Mouse (Mus musculus) heart, embryonic 11.5 days (tissue): ENCODE data around the gene Adprh. TPM values are rescaled to one million over a fixed set of nuclear protein-coding genes. Genes with fewer than 3 reads are reported as not detected.
"Not testable (repeated sequence)": the region's sequence is repeated elsewhere in the genome, so short reads cannot be mapped to it uniquely, and the experiment has no call there.

Source experiments
- ATAC-seq: fragments of 200-750 bp; cut with Nextera tagmentation; replicated peaks from 2 replicates; pipeline ENCODE4 v1.8.0; 2017; ENCODE audit warnings: moderate library complexity; ENCODE audit not compliant: insufficient number of reproducible peaks, low FRiP score, low TSS enrichment
- H3K27ac ChIP-seq: fragments of 300-500 bp; sonication (generic); 2 replicates; pipeline ENCODE4 v1.5.1; 2014; ENCODE audit warnings: mild to moderate bottlenecking, low read depth, low read length
- H3K27me3 ChIP-seq: fragments of 300-500 bp; sonication (generic); 2 replicates; pipeline ENCODE4 v1.6.1; 2014; ENCODE audit warnings: mild to moderate bottlenecking, low read length, mixed read lengths; ENCODE audit not compliant: control insufficient read depth, insufficient read depth
- H3K36me3 ChIP-seq: fragments of 300-500 bp; sonication (generic); 2 replicates; pipeline ENCODE4 v1.6.1; 2014; ENCODE audit warnings: mild to moderate bottlenecking, low read length, moderate library complexity, mixed read lengths; ENCODE audit not compliant: control insufficient read depth, insufficient read depth
- H3K4me1 ChIP-seq: fragments of 300-500 bp; sonication (generic); 2 replicates; pipeline ENCODE4 v1.6.1; 2014; ENCODE audit warnings: low read length; ENCODE audit not compliant: control insufficient read depth, insufficient read depth
- H3K4me2 ChIP-seq: fragments of 300-500 bp; sonication (generic); 2 replicates; pipeline ENCODE4 v1.6.1; 2014; ENCODE audit warnings: mild to moderate bottlenecking, moderate library complexity
- H3K4me3 ChIP-seq: fragments of 300-500 bp; sonication (generic); 2 replicates; pipeline ENCODE4 v1.5.1; 2014; ENCODE audit warnings: low read depth, low read length
- H3K9ac ChIP-seq: fragments of 300-500 bp; sonication (generic); 2 replicates; pipeline ENCODE4 v1.6.1; 2014; ENCODE audit warnings: mild to moderate bottlenecking, low read depth, low read length, moderate library complexity
- H3K9me3 ChIP-seq: fragments of 300-500 bp; sonication (generic); replicated peaks from 2 replicates; pipeline ENCODE4 v1.6.1; 2016; ENCODE audit warnings: low read length; ENCODE audit not compliant: control insufficient read depth
- WGBS: fragments of 180-500 bp; shearing (Covaris S2); extraction: QIAGEN DNeasy Blood & Tissue Kit; methylation state at CpG from one replicate; pipeline ENCODE4 v1.1.7; 2014; ENCODE audit not compliant: insufficient replicate concordance; 5-methylcytosine and 5-hydroxymethylcytosine counted together
- polyA plus RNA-seq: library from polyadenylated mRNA; unstranded; fragments of >200 nt; fragmentation: Nextera tagmentation; extraction: Ambion mirVana; gene quantifications from 2 replicates; pipeline ENCODE4 v1.2.1, GENCODE M21; 2014

The Adprh gene
- polyA plus RNA-seq, 1 experiment from 2014 or later: 101 TPM

GRCm38 (mm10) chr16:38450707-38451106, 1.8 kb downstream of the Adprh start:
- no peak overlapping the region for H3K4me3 ChIP-seq
- no peak for ATAC-seq
- WGBS: 85% methylated on average over 7 of the region's 7 CpGs
- H3K27ac ChIP-seq: no peak overlapping the region
- H3K4me2 ChIP-seq: no peak overlapping the region
- no peaks in the 10 kb centered on the region for H3K27me3 ChIP-seq
- no peaks in the 10 kb centered on the region for H3K9me3 ChIP-seq
- no peak overlapping the region for H3K9ac ChIP-seq
- H3K4me1 ChIP-seq: no peaks in the 10 kb centered on the region
- peaks cover 18% of the 10 kb centered on the region for H3K36me3 ChIP-seq

- WGBS: 94% methylated on average over 12 of the region's 12 CpGs
These were observed 4.0 kb downstream of the Adprh start for GRCm38 (mm10) chr16:38448458-38448857.

GRCm38 (mm10) chr16:38447366-38447765, 5.1 kb downstream of the Adprh start:
- no peaks in the 10 kb centered on the region for H3K4me1 ChIP-seq
- ATAC-seq: no peak
- 89% methylated on average over 21 of the region's 21 CpGs for WGBS
- H3K9ac ChIP-seq: no peak overlapping the region
- H3K36me3 ChIP-seq: peaks cover 32% of the 10 kb centered on the region
- no peak overlapping the region for H3K4me2 ChIP-seq
- H3K4me3 ChIP-seq: no peak overlapping the region
- H3K27me3 ChIP-seq: no peaks in the 10 kb centered on the region
- no peaks in the 10 kb centered on the region for H3K9me3 ChIP-seq
- H3K27ac ChIP-seq: no peak overlapping the region

More at GRCm38 (mm10) chr16:38448458-38448857, 4.0 kb downstream of the Adprh start:
- Histone ChIP-seq H3K4me2 (no peak overlapping the region), H3K4me1 (no peaks in the 10 kb centered on the region), H3K36me3 (peaks cover 32% of the 10 kb centered on the region), H3K27me3 (no peaks in the 10 kb centered on the region), H3K9ac (no peak overlapping the region), H3K27ac (no peak overlapping the region), H3K4me3 (no peak overlapping the region), H3K9me3 (no peaks in the 10 kb centered on the region)
- ATAC-seq: no peak

- H3K9me3 ChIP-seq, ATAC-seq, H3K27me3 ChIP-seq, H3K4me1 ChIP-seq, H3K27ac ChIP-seq, H3K4me3 ChIP-seq, H3K9ac ChIP-seq, H3K4me2 ChIP-seq: not testable (repeated sequence)
- peaks cover 32% of the 10 kb centered on the region for H3K36me3 ChIP-seq
- WGBS: 96% methylated on average over 2 of the region's 2 CpGs
These were observed 6.4 kb downstream of the Adprh start for GRCm38 (mm10) chr16:38446141-38446540.

GRCm38 (mm10) chr16:38445576-38445975, 6.9 kb downstream of the Adprh start:
- Histone ChIP-seq H3K4me3 (no peak overlapping the region), H3K4me1 (no peaks in the 10 kb centered on the region), H3K27ac (no peak overlapping the region), H3K27me3 (no peaks in the 10 kb centered on the region), H3K36me3 (peaks cover 32% of the 10 kb centered on the region), H3K9ac (no peak overlapping the region), H3K9me3 (no peaks in the 10 kb centered on the region), H3K4me2 (no peak overlapping the region)
- no peak for ATAC-seq
- 94% methylated on average over 20 of the region's 20 CpGs for WGBS

- 96% methylated on average over 1 of the region's 1 CpGs for WGBS
- peaks cover 32% of the 10 kb centered on the region for H3K36me3 ChIP-seq
These were observed 7.5 kb downstream of the Adprh start for GRCm38 (mm10) chr16:38445046-38445445.

GRCm38 (mm10) chr16:38443721-38444464, 8.6 kb downstream of the Adprh start:
- no peak overlapping the region for H3K9ac ChIP-seq
- no peaks in the 10 kb centered on the region for H3K27me3 ChIP-seq
- 96% methylated on average over 7 of the region's 7 CpGs for WGBS
- no peak overlapping the region for H3K4me2 ChIP-seq
- H3K36me3 ChIP-seq: peaks cover 28% of the 10 kb centered on the region
- H3K4me3 ChIP-seq: no peak overlapping the region
- no peak overlapping the region for H3K27ac ChIP-seq
- no peaks in the 10 kb centered on the region for H3K4me1 ChIP-seq
- no peaks in the 10 kb centered on the region for H3K9me3 ChIP-seq
- ATAC-seq: no peak

More at GRCm38 (mm10) chr16:38445046-38445445, 7.5 kb downstream of the Adprh start:
- H3K27me3 ChIP-seq: no peaks in the 10 kb centered on the region
- no peak overlapping the region for H3K4me2 ChIP-seq
- ATAC-seq: no peak
- H3K9me3 ChIP-seq: no peaks in the 10 kb centered on the region
- H3K4me3 ChIP-seq: no peak overlapping the region
- no peak overlapping the region for H3K9ac ChIP-seq
- no peak overlapping the region for H3K27ac ChIP-seq
- no peaks in the 10 kb centered on the region for H3K4me1 ChIP-seq

- Histone ChIP-seq H3K4me1 (no peaks in the 10 kb centered on the region), H3K4me2 (no peak overlapping the region), H3K9ac (no peak overlapping the region), H3K4me3 (no peak overlapping the region), H3K9me3 (no peaks in the 10 kb centered on the region), H3K27ac (no peak overlapping the region), H3K27me3 (no peaks in the 10 kb centered on the region), H3K36me3 (peaks cover 23% of the 10 kb centered on the region)
- ATAC-seq: no peak
- WGBS: 79% methylated on average over 8 of the region's 8 CpGs
These were observed 10.3 kb downstream of the Adprh start for GRCm38 (mm10) chr16:38442216-38442615.

- Histone ChIP-seq H3K9me3 (no peaks in the 10 kb centered on the region), H3K4me2 (no peak overlapping the region), H3K9ac (no peak overlapping the region), H3K36me3 (peaks cover 17% of the 10 kb centered on the region), H3K27me3 (no peaks in the 10 kb centered on the region), H3K27ac (no peak overlapping the region), H3K4me1 (no peaks in the 10 kb centered on the region), H3K4me3 (no peak overlapping the region)
- no peak for ATAC-seq
- WGBS: 80% methylated on average over 5 of the region's 5 CpGs
These were observed 10.9 kb downstream of the Adprh start for GRCm38 (mm10) chr16:38441611-38442010.
